Mouse (Mus musculus): ENCODE measurements around the gene Tomm6. TPM values are rescaled to one million over a fixed set of nuclear protein-coding genes. Genes with fewer than 3 reads are reported as not detected.
A peak's percentile ranks its signal among the peaks of the same experiment; 100 is the strongest.

The Tomm6 gene
- 442 and 486 TPM in 2 replicates for polyA plus RNA-seq (2014; fragmentation: Nextera tagmentation; extraction: Ambion mirVana)

- Histone ChIP-seq H3K9ac (ENCODE audit: low read depth, low read length) (peak within 1 kb of the TSS; percentile 83), H3K4me1 (replicated peaks; ENCODE audit: control insufficient read depth, insufficient read depth, low read length) (peaks cover 11% of the 10 kb centered on the region), H3K36me3 (ENCODE audit: control insufficient read depth, insufficient read depth, low read length) (peaks cover 13% of the 10 kb centered on the region; the same call in 1 of the 2 replicates), H3K27ac (ENCODE audit: low read depth, low read length) (peak within 1 kb of the TSS; percentile 75), H3K4me2 (peak within 1 kb of the TSS; percentile 95), H3K9me3 (ENCODE audit: control insufficient read depth, low read length) (no peaks in the 10 kb centered on the region), H3K27me3 (replicated peaks; ENCODE audit: control insufficient read depth, insufficient read depth, low read length) (peaks cover 2% of the 10 kb centered on the region; the same call in 1 of the 2 replicates), H3K4me3 (ENCODE audit: low read depth, low read length) (peak within 1 kb of the TSS; percentile 81)
- WGBS, result 2% methylated on average over 9 of the region's 9 CpGs
- ATAC-seq (replicated peaks; ENCODE audit: low FRiP score), result no peak
- no peak for DNase-seq (ENCODE audit: low spot score)
These were observed at the start of gene Tomm6 for GRCm38 (mm10) chr17:47688344-47688607. Gene Tomm6, minus strand, starts transcription at chr17:47688386.

GRCm38 (mm10) chr17:47737271-47738065 is 49.3 kb upstream of the Tomm6 start:
- H3K4me2 ChIP-seq, result peak overlapping the region; percentile 99
- peaks cover 24% of the 10 kb centered on the region for H3K4me1 ChIP-seq (replicated peaks; ENCODE audit: control insufficient read depth, insufficient read depth, low read length)
- H3K9ac ChIP-seq (ENCODE audit: low read depth, low read length), result peak overlapping the region; percentile 79
- no peaks in the 10 kb centered on the region for H3K9me3 ChIP-seq (ENCODE audit: control insufficient read depth, low read length)
- DNase-seq (ENCODE audit: low spot score) (peak; percentile 83), ATAC-seq (replicated peaks; ENCODE audit: low FRiP score) (peak; percentile 80)
- no peaks in the 10 kb centered on the region for H3K36me3 ChIP-seq (ENCODE audit: control insufficient read depth, insufficient read depth, low read length)
- H3K4me3 ChIP-seq (ENCODE audit: low read depth, low read length), result peak overlapping the region; percentile 81
- peaks cover 5% of the 10 kb centered on the region for H3K27me3 ChIP-seq (replicated peaks; ENCODE audit: control insufficient read depth, insufficient read depth, low read length)
- peak overlapping the region; percentile 62 for H3K27ac ChIP-seq (ENCODE audit: low read depth, low read length)
- under 1% methylated on average over 55 of the region's 60 CpGs for WGBS

- H3K4me3 ChIP-seq (ENCODE audit: low read depth, low read length), result peak within 1 kb of the TSS; percentile 81
- peak within 1 kb of the TSS; percentile 99 for H3K4me2 ChIP-seq
- DNase-seq (ENCODE audit: low spot score) (peak; percentile 97), ATAC-seq (replicated peaks; ENCODE audit: low FRiP score) (peak; percentile 81)
- WGBS, result under 1% methylated on average over 47 of the region's 47 CpGs
- H3K36me3 ChIP-seq (ENCODE audit: control insufficient read depth, insufficient read depth, low read length), result no peaks in the 10 kb centered on the region
- peaks cover 24% of the 10 kb centered on the region for H3K4me1 ChIP-seq (replicated peaks; ENCODE audit: control insufficient read depth, insufficient read depth, low read length)
- H3K9me3 ChIP-seq (ENCODE audit: control insufficient read depth, low read length), result no peaks in the 10 kb centered on the region
- peaks cover 5% of the 10 kb centered on the region for H3K27me3 ChIP-seq (replicated peaks; ENCODE audit: control insufficient read depth, insufficient read depth, low read length)
- H3K27ac ChIP-seq (ENCODE audit: low read depth, low read length), result peak within 1 kb of the TSS; percentile 62
- peak within 1 kb of the TSS; percentile 79 for H3K9ac ChIP-seq (ENCODE audit: low read depth, low read length)
These were observed 48.7 kb upstream of the Tomm6 start, which contains the start of gene Tfeb for GRCm38 (mm10) chr17:47736856-47737255. Gene Tfeb, plus strand, starts transcription at chr17:47737030.

- Histone ChIP-seq H3K4me1 (replicated peaks; ENCODE audit: control insufficient read depth, insufficient read depth, low read length) (peaks cover 18% of the 10 kb centered on the region), H3K9ac (ENCODE audit: low read depth, low read length) (no peak overlapping the region), H3K4me3 (ENCODE audit: low read depth, low read length) (no peak overlapping the region), H3K27ac (ENCODE audit: low read depth, low read length) (no peak overlapping the region), H3K36me3 (ENCODE audit: control insufficient read depth, insufficient read depth, low read length) (no peaks in the 10 kb centered on the region), H3K4me2 (no peak overlapping the region), H3K9me3 (ENCODE audit: control insufficient read depth, low read length) (no peaks in the 10 kb centered on the region), H3K27me3 (replicated peaks; ENCODE audit: control insufficient read depth, insufficient read depth, low read length) (peaks cover 5% of the 10 kb centered on the region)
- WGBS, result 78% methylated on average over 14 of the region's 14 CpGs
- DNase-seq (ENCODE audit: low spot score), result no peak
- ATAC-seq (replicated peaks; ENCODE audit: low FRiP score), result no peak
These were observed 47.4 kb upstream of the Tomm6 start for GRCm38 (mm10) chr17:47735553-47736100.

- DNase-seq (ENCODE audit: low spot score) (no peak), ATAC-seq (replicated peaks; ENCODE audit: low FRiP score) (no peak)
These were observed 42.7 kb upstream of the Tomm6 start for GRCm38 (mm10) chr17:47730633-47731575.

GRCm38 (mm10) chr17:47726566-47726965 is 38.4 kb upstream of the Tomm6 start, which contains the start of gene Pgc:
Gene Pgc, plus strand, starts transcription at chr17:47726842.
- 0 out of 2 replicates have a peak, but pooled peaks cover 3% of the 10 kb centered on the region for H3K27me3 ChIP-seq (replicated peaks; ENCODE audit: control insufficient read depth, insufficient read depth, low read length)

More at GRCm38 (mm10) chr17:47730633-47731575, 42.7 kb upstream of the Tomm6 start:
- no peaks in the 10 kb centered on the region for H3K36me3 ChIP-seq (ENCODE audit: control insufficient read depth, insufficient read depth, low read length)
- H3K9me3 ChIP-seq (ENCODE audit: control insufficient read depth, low read length), result no peaks in the 10 kb centered on the region
- H3K4me3 ChIP-seq (ENCODE audit: low read depth, low read length), result no peak overlapping the region
- no peaks in the 10 kb centered on the region for H3K27me3 ChIP-seq (replicated peaks; ENCODE audit: control insufficient read depth, insufficient read depth, low read length)
- H3K4me1 ChIP-seq (replicated peaks; ENCODE audit: control insufficient read depth, insufficient read depth, low read length), result no peaks in the 10 kb centered on the region
- WGBS, result 61% methylated on average over 24 of the region's 24 CpGs
- no peak overlapping the region for H3K9ac ChIP-seq (ENCODE audit: low read depth, low read length)
- H3K27ac ChIP-seq (ENCODE audit: low read depth, low read length), result no peak overlapping the region
- no peak overlapping the region for H3K4me2 ChIP-seq

GRCm38 (mm10) chr17:47721183-47721582 is 33.0 kb upstream of the Tomm6 start:
- no peaks in the 10 kb centered on the region for H3K4me1 ChIP-seq (replicated peaks; ENCODE audit: control insufficient read depth, insufficient read depth, low read length)
- H3K36me3 ChIP-seq (ENCODE audit: control insufficient read depth, insufficient read depth, low read length), result no peaks in the 10 kb centered on the region
- H3K4me2 ChIP-seq, result no peak overlapping the region
- H3K27ac ChIP-seq (ENCODE audit: low read depth, low read length), result no peak overlapping the region
- 0 out of 2 replicates have a peak, but pooled peaks cover 3% of the 10 kb centered on the region for H3K27me3 ChIP-seq (replicated peaks; ENCODE audit: control insufficient read depth, insufficient read depth, low read length)
- WGBS, result 52% methylated on average over 4 of the region's 4 CpGs
- ATAC-seq (replicated peaks; ENCODE audit: low FRiP score) (no peak), DNase-seq (ENCODE audit: low spot score) (no peak)
- H3K4me3 ChIP-seq (ENCODE audit: low read depth, low read length), result no peak overlapping the region
- H3K9ac ChIP-seq (ENCODE audit: low read depth, low read length), result no peak overlapping the region
- no peaks in the 10 kb centered on the region for H3K9me3 ChIP-seq (ENCODE audit: control insufficient read depth, low read length)

More at GRCm38 (mm10) chr17:47726566-47726965, 38.4 kb upstream of the Tomm6 start, which contains the start of gene Pgc:
- 69% methylated on average over 11 of the region's 11 CpGs for WGBS
- H3K9ac ChIP-seq (ENCODE audit: low read depth, low read length), result no peak within 1 kb of the TSS
- no peaks in the 10 kb centered on the region for H3K9me3 ChIP-seq (ENCODE audit: control insufficient read depth, low read length)
- H3K4me3 ChIP-seq (ENCODE audit: low read depth, low read length), result no peak within 1 kb of the TSS
- DNase-seq (ENCODE audit: low spot score) (no peak), ATAC-seq (replicated peaks; ENCODE audit: low FRiP score) (no peak)
- no peak within 1 kb of the TSS for H3K27ac ChIP-seq (ENCODE audit: low read depth, low read length)
- no peaks in the 10 kb centered on the region for H3K36me3 ChIP-seq (ENCODE audit: control insufficient read depth, insufficient read depth, low read length)
- no peaks in the 10 kb centered on the region for H3K4me1 ChIP-seq (replicated peaks; ENCODE audit: control insufficient read depth, insufficient read depth, low read length)
- no peak within 1 kb of the TSS for H3K4me2 ChIP-seq

- DNase-seq (ENCODE audit: low spot score), result no peak
- Histone ChIP-seq H3K4me3 (ENCODE audit: low read depth, low read length) (no peak overlapping the region), H3K4me1 (replicated peaks; ENCODE audit: control insufficient read depth, insufficient read depth, low read length) (no peaks in the 10 kb centered on the region), H3K27ac (ENCODE audit: low read depth, low read length) (no peak overlapping the region), H3K36me3 (ENCODE audit: control insufficient read depth, insufficient read depth, low read length) (no peaks in the 10 kb centered on the region), H3K9me3 (ENCODE audit: control insufficient read depth, low read length) (no peaks in the 10 kb centered on the region), H3K4me2 (no peak overlapping the region), H3K27me3 (replicated peaks; ENCODE audit: control insufficient read depth, insufficient read depth, low read length) (no peaks in the 10 kb centered on the region; the same call in 1 of the 2 replicates), H3K9ac (ENCODE audit: low read depth, low read length) (no peak overlapping the region)
- WGBS, result 36% methylated on average over 3 of the region's 3 CpGs
- ATAC-seq (replicated peaks; ENCODE audit: low FRiP score), result no peak
These were observed 26.9 kb upstream of the Tomm6 start for GRCm38 (mm10) chr17:47715037-47715436.
